Mouse (Mus musculus): ENCODE results near the gene Pigt. TPM values are rescaled to one million over a fixed set of nuclear protein-coding genes. Genes with fewer than 3 reads are reported as not detected.

Pigt gene
- 10 to 100 TPM; 51.9 to 55.3 TPM for total RNA-seq (2023)

DNA sequence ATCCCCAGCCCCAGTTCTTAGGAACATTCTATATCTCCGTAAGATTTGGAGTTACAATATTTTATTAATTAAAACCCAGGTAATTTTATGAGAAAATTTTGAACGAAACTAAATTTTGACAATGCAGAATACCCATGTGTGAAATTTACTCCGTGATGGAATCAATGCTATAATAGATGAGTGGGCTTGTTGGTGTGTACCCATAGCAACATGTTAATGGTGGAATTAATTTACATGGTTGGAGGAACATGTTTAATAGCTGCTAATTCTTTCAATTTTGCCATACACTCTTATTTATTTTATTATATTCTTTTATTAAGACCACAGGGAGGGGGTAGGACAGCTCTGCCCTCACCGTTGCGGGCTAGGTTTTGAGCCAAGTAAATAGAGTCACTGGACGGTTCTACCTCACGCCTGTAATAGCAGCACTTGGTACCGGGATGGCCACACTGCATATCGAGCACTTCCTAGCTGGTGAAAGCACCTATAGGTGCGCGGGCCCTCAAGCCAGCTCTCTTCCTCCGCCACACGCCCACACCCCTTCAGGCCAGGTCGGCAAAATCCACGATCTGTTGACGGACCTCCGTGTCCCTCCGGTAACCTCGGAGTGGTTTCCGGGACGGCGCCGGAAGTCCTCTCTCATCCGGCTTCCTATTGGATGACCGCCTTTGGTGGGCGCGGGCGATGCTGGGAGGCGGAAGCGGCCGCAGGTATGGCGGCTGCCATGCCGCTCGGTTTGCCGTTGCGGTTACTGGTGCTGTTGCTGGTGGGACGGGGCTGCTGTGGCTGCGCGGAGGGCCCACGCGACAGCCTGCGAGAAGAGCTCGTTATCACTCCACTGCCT lies at the start of gene Pigt:
TSS of gene Pigt (plus strand) at position 674 of the 844 bp plus-strand sequence.

DNA sequence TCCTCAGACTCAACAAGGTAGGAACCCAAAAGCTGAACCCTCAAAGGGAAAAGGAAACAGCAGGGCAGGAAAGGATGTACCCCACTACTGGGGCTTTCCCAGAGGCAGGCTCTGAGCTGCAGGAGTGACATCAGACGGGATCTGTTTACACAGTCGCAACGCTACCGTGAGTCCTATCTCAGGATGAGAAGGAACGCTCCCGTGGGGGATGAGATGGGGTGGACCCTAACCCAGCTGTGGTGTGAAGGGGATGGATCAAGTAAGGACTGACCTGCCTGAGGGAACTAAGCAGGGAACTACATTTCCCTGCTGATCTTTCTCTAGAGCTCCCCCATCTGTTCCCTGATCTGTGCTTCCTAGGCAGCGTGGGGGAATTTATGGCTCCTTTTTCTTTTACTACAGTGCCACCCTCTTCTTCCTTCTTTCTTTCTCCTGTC lies 40.4 kb upstream of the Pigt start, which contains the start of gene Sys1:
TSS of gene Sys1 (plus strand) at position 101 of the 437 bp plus-strand sequence.

DNA sequence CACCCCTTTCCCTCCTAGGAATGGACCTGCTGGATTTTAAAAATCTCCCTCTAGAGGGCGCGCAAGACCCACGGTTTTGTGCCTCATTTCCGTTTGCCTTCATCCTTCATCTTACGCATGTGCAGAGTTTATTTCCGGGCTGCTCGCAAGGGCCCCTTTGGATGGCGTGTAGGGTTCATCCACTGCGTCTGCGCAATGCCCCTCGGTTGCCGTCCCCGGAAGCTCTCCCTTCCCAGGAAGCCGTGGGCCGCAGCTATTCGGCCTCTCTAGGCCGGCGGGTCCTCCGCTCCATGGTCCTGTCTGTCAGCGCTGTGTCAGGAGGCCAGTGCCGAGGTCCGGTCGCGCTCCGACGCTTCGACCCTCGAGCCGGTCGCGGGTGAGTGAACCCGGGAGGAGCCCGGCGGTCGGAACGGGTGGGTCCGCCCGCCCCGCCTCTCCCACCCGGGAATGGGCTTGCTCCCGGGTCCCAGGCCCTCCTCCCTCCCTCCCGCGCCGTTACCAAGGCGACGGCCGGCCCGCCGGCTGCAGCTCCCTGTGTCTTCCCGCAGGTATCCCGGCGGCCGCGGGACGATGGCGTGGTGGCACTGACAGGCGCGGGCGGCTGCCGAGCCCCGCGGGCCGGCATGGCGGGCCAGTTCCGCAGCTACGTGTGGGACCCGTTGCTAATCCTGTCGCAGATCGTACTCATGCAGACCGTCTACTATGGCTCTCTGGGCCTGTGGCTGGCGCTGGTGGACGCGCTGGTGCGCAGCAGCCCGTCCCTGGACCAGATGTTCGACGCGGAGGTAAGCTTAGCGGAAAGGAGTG lies 36.4 kb upstream of the Pigt start, which contains the start of gene Gm20458:
TSS of gene Gm20458 (plus strand) at position 223 of the 807 bp plus-strand sequence.

DNA sequence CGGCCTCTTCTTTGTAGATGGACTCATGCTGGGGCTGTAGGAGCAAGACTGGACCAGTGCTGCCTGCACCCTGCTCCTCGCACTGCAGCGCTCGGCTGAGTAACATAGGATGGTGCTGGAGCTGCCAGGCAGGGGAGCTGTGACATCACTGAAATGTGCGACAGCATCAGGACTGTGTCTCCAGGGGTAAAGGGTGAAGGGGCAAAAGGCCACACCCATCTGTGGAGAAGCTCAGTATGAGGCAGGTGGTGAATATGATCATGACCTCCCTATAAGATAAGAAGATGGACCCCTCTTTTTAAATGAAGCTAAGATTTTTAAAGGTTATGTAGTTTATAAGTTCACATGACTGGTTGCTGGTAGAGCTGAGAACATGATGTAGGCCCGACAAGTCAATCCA lies 23.7 kb upstream of the Pigt start, which contains the start of gene Trp53tg5:
TSS of gene Trp53tg5 (minus strand) at position 101 of the 400 bp plus-strand sequence.

DNA sequence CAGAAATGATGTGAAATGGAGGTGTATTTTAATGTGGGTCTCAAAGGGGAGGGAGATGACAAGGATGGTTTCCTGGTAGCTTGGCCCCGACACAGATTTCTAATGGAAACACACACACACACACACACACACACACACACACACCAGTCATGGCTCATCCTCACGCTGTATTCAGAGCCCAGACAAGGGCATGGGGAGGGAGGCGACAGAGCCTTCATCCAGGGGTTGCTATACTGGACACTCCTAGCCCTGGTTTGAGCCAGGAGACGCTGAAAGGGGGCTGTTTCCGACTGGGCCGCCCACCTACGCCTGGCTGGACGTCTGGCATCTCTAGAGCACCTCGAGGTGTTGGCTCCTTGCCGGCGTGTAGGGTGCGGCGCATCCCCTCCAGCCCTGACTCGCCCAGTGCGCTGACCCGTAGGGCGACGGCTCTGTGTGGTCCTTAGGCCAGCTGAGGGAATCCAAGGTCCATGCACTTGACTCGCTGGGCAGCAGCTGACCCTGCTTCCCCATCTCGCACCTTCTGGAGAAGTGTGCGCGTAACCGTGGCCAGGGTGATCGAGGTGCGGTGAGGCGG lies 11.6 kb upstream of the Pigt start, which contains the start of gene Dbndd2:
TSS of gene Dbndd2 (plus strand) at position 426 of the 577 bp plus-strand sequence.

Other genes with a start within 250 kb of the Pigt start
- gene Svs3b, start 240.9 kb upstream of the Pigt start, total RNA-seq (2023): not detected
- gene Svs4, start 219.1 kb upstream of the Pigt start, total RNA-seq (2023): not detected
- gene Svs3a, start 208.3 kb upstream of the Pigt start, total RNA-seq (2023): not detected
- not detected for gene Svs6, start 180.8 kb upstream of the Pigt start, total RNA-seq (2023)
- gene Svs5, start 164.8 kb upstream of the Pigt start, total RNA-seq (2023): not detected
- 100 to 1,000 TPM; 492 to 509 TPM for gene Slpi, start 108.4 kb upstream of the Pigt start, total RNA-seq (2023)
- not detected for gene Rbpjl, start 94.4 kb upstream of the Pigt start, total RNA-seq (2023)
- not detected for gene Matn4, start 92.4 kb upstream of the Pigt start, total RNA-seq (2023)
- 1 to 10 TPM; 1.3 to 1.4 TPM for gene Sdc4, start 53.6 kb upstream of the Pigt start, total RNA-seq (2023)
- gene Sys1, start 40.6 kb upstream of the Pigt start, total RNA-seq (2023): 10 to 100 TPM; 26.3 to 27.8 TPM
- gene Gm20458, start 36.6 kb upstream of the Pigt start, total RNA-seq (2023): 1 to 10 TPM in 1 of 2 experiments, not detected in 1; 1.7 TPM
- gene Trp53tg5, start 23.8 kb upstream of the Pigt start, total RNA-seq (2023): not detected
- gene Dbndd2, start 11.4 kb upstream of the Pigt start, total RNA-seq (2023): 1 to 10 TPM; 2.1 to 2.7 TPM
- not detected for gene Wfdc2, start 64.9 kb downstream of the Pigt start, total RNA-seq (2023)
- not detected for gene Spint3, start 75.9 kb downstream of the Pigt start, total RNA-seq (2023)
- not detected for gene Wfdc6a, start 87.9 kb downstream of the Pigt start, total RNA-seq (2023)
- not detected for gene Eppin, start 96.1 kb downstream of the Pigt start, total RNA-seq (2023)
- not detected for gene Wfdc6b, start 116.0 kb downstream of the Pigt start, total RNA-seq (2023)
- gene Wfdc8, start 116.1 kb downstream of the Pigt start, total RNA-seq (2023): not detected
- not detected for gene Wfdc16, start 141.3 kb downstream of the Pigt start, total RNA-seq (2023)
- 10 to 100 TPM; 13.6 to 15.0 TPM for gene Wfdc10, start 158.5 kb downstream of the Pigt start, total RNA-seq (2023)
- gene Wfdc9, start 159.1 kb downstream of the Pigt start, total RNA-seq (2023): not detected
- gene Wfdc11, start 176.6 kb downstream of the Pigt start, total RNA-seq (2023): not detected
- gene Wfdc13, start 187.6 kb downstream of the Pigt start, total RNA-seq (2023): not detected
- gene Spint4, start 201.0 kb downstream of the Pigt start, total RNA-seq (2023): not detected
- not detected for gene Spint5, start 217.8 kb downstream of the Pigt start, total RNA-seq (2023)
- gene Wfdc3, start 248.4 kb downstream of the Pigt start, total RNA-seq (2023): under 1 TPM in 1 of 2 experiments, not detected in 1; 0.22 TPM
- 10 to 100 TPM; 28.8 to 32.0 TPM for gene Dnttip1, start 248.5 kb downstream of the Pigt start, total RNA-seq (2023)

Data from neutrophil, adult 83 days (primary cell).